Mouse (Mus musculus): ENCODE data around the gene Drd1. TPM values are rescaled to one million over a fixed set of nuclear protein-coding genes. Genes with fewer than 3 reads are reported as not detected.

Drd1 gene
- total and polyA plus RNA-seq, 3 experiments = 0.11 TPM; not detected in 2

- H3K4me1 ChIP-seq (ENCODE audit: insufficient read depth, low read depth, low read length) = peaks cover 46% of the 10 kb centered on the region
- no peaks in the 10 kb centered on the region for H3K27me3 ChIP-seq (ENCODE audit: insufficient read depth, low read length)
- peaks cover 71% of the 10 kb centered on the region for H3K36me3 ChIP-seq (replicated peaks)
- ATAC-seq (ENCODE audit: extremely low read depth, insufficient number of reproducible peaks, low FRiP score, poor library complexity, severe bottlenecking) (no peak), DNase-seq (ENCODE audit: low spot score) (no peak)
- H3K9me3 ChIP-seq (replicated peaks) = no peaks in the 10 kb centered on the region
- TF ChIP-seq POLR2AphosphoS5 (IDR thresholded peaks at IDR 0.05; ENCODE audit: insufficient replicate concordance, low read depth, low read length) (no peak), TAL1 (conservative IDR thresholded peaks at IDR 0.05; ENCODE audit: low read depth, low read length) (no peak), GATA2 (IDR thresholded peaks at IDR 0.05; ENCODE audit: borderline replicate concordance, low read depth, low read length) (no peak), GATA1 (IDR thresholded peaks at IDR 0.05; ENCODE audit: borderline replicate concordance, low read length) (no peak), CTCF (IDR thresholded peaks at IDR 0.05; ENCODE audit: low read depth, low read length) (no peak)
- H3K4me3 ChIP-seq (ENCODE audit: low read depth, low read length) = no peak overlapping the region
Measured at GRCm38 (mm10) chr13:54076762-54077460, 21.4 kb upstream of the Drd1 start.

GRCm38 (mm10) chr13:54076051-54076450 is 20.5 kb upstream of the Drd1 start:
- Histone ChIP-seq H3K36me3 (replicated peaks) (peaks cover 65% of the 10 kb centered on the region), H3K4me3 (ENCODE audit: low read depth, low read length) (no peak overlapping the region), H3K4me1 (ENCODE audit: insufficient read depth, low read depth, low read length) (peaks cover 46% of the 10 kb centered on the region), H3K27me3 (ENCODE audit: insufficient read depth, low read length) (no peaks in the 10 kb centered on the region), H3K9me3 (replicated peaks) (no peaks in the 10 kb centered on the region)
- ATAC-seq (ENCODE audit: extremely low read depth, insufficient number of reproducible peaks, low FRiP score, poor library complexity, severe bottlenecking) (no peak), DNase-seq (ENCODE audit: low spot score) (no peak)
- no peak for TF ChIP-seq POLR2AphosphoS5 (IDR thresholded peaks at IDR 0.05; ENCODE audit: insufficient replicate concordance, low read depth, low read length)
- no peak for TF ChIP-seq GATA2 (IDR thresholded peaks at IDR 0.05; ENCODE audit: borderline replicate concordance, low read depth, low read length)
- no peak for TF ChIP-seq GATA1 (IDR thresholded peaks at IDR 0.05; ENCODE audit: borderline replicate concordance, low read length)
- no peak for TF ChIP-seq TAL1 (conservative IDR thresholded peaks at IDR 0.05; ENCODE audit: low read depth, low read length)
- TF ChIP-seq CTCF (IDR thresholded peaks at IDR 0.05; ENCODE audit: low read depth, low read length) = no peak

- no peaks in the 10 kb centered on the region for H3K27me3 ChIP-seq (ENCODE audit: insufficient read depth, low read length)
- no peaks in the 10 kb centered on the region for H3K9me3 ChIP-seq (replicated peaks)
- H3K36me3 ChIP-seq (replicated peaks) = peaks cover 59% of the 10 kb centered on the region
- peaks cover 46% of the 10 kb centered on the region for H3K4me1 ChIP-seq (ENCODE audit: insufficient read depth, low read depth, low read length)
- ATAC-seq (ENCODE audit: extremely low read depth, insufficient number of reproducible peaks, low FRiP score, poor library complexity, severe bottlenecking) = no peak
- DNase-seq (ENCODE audit: low spot score) = no peak
- no peak overlapping the region for H3K4me3 ChIP-seq (ENCODE audit: low read depth, low read length)
- TF ChIP-seq TAL1 (conservative IDR thresholded peaks at IDR 0.05; ENCODE audit: low read depth, low read length) = no peak
Measured at GRCm38 (mm10) chr13:54075416-54075815, 19.9 kb upstream of the Drd1 start.

GRCm38 (mm10) chr13:54073491-54073890 is 18.0 kb upstream of the Drd1 start:
- peaks cover 36% of the 10 kb centered on the region for H3K4me1 ChIP-seq (ENCODE audit: insufficient read depth, low read depth, low read length)
- H3K27me3 ChIP-seq (ENCODE audit: insufficient read depth, low read length) = peaks cover 4% of the 10 kb centered on the region
- H3K9me3 ChIP-seq (replicated peaks) = no peaks in the 10 kb centered on the region
- DNase-seq (ENCODE audit: low spot score) (no peak), ATAC-seq (ENCODE audit: extremely low read depth, insufficient number of reproducible peaks, low FRiP score, poor library complexity, severe bottlenecking) (no peak)
- H3K4me3 ChIP-seq (ENCODE audit: low read depth, low read length) = no peak overlapping the region; the same call in 1 of the 2 replicates
- H3K36me3 ChIP-seq (replicated peaks) = peaks cover 40% of the 10 kb centered on the region
- no peak for TF ChIP-seq GATA2 (IDR thresholded peaks at IDR 0.05; ENCODE audit: borderline replicate concordance, low read depth, low read length)
- TF ChIP-seq CTCF (IDR thresholded peaks at IDR 0.05; ENCODE audit: low read depth, low read length) = no peak
- TF ChIP-seq GATA1 (IDR thresholded peaks at IDR 0.05; ENCODE audit: borderline replicate concordance, low read length) = no peak
- TF ChIP-seq TAL1 (conservative IDR thresholded peaks at IDR 0.05; ENCODE audit: low read depth, low read length) = no peak
- no peak for TF ChIP-seq POLR2AphosphoS5 (IDR thresholded peaks at IDR 0.05; ENCODE audit: insufficient replicate concordance, low read depth, low read length)

- peaks cover 38% of the 10 kb centered on the region for H3K36me3 ChIP-seq (replicated peaks)
- peaks cover 5% of the 10 kb centered on the region for H3K27me3 ChIP-seq (ENCODE audit: insufficient read depth, low read length)
- ATAC-seq (ENCODE audit: extremely low read depth, insufficient number of reproducible peaks, low FRiP score, poor library complexity, severe bottlenecking) (no peak), DNase-seq (ENCODE audit: low spot score) (peak; percentile 19)
- no peak for TF ChIP-seq GATA2 (IDR thresholded peaks at IDR 0.05; ENCODE audit: borderline replicate concordance, low read depth, low read length)
- no peak for TF ChIP-seq TAL1 (conservative IDR thresholded peaks at IDR 0.05; ENCODE audit: low read depth, low read length)
- TF ChIP-seq POLR2AphosphoS5 (IDR thresholded peaks at IDR 0.05; ENCODE audit: insufficient replicate concordance, low read depth, low read length) = no peak
- TF ChIP-seq CTCF (IDR thresholded peaks at IDR 0.05; ENCODE audit: low read depth, low read length) = no peak
- TF ChIP-seq GATA1 (IDR thresholded peaks at IDR 0.05; ENCODE audit: borderline replicate concordance, low read length) = no peak
- H3K9me3 ChIP-seq (replicated peaks) = no peaks in the 10 kb centered on the region
- peak overlapping the region; percentile 77 for H3K4me3 ChIP-seq (ENCODE audit: low read depth, low read length)
- peaks cover 34% of the 10 kb centered on the region for H3K4me1 ChIP-seq (ENCODE audit: insufficient read depth, low read depth, low read length)
Measured at GRCm38 (mm10) chr13:54073066-54073465, 17.6 kb upstream of the Drd1 start.

GRCm38 (mm10) chr13:54072526-54073057 is 17.1 kb upstream of the Drd1 start:
- DNase-seq (ENCODE audit: low spot score) (peak; percentile 8), ATAC-seq (ENCODE audit: extremely low read depth, insufficient number of reproducible peaks, low FRiP score, poor library complexity, severe bottlenecking) (no peak)
- TF ChIP-seq TAL1 (conservative IDR thresholded peaks at IDR 0.05; ENCODE audit: low read depth, low read length) (no peak), GATA1 (IDR thresholded peaks at IDR 0.05; ENCODE audit: borderline replicate concordance, low read length) (no peak), CTCF (IDR thresholded peaks at IDR 0.05; ENCODE audit: low read depth, low read length) (no peak), POLR2AphosphoS5 (IDR thresholded peaks at IDR 0.05; ENCODE audit: insufficient replicate concordance, low read depth, low read length) (no peak), GATA2 (IDR thresholded peaks at IDR 0.05; ENCODE audit: borderline replicate concordance, low read depth, low read length) (no peak)
- H3K4me1 ChIP-seq (ENCODE audit: insufficient read depth, low read depth, low read length) = peaks cover 34% of the 10 kb centered on the region
- H3K4me3 ChIP-seq (ENCODE audit: low read depth, low read length) = peak overlapping the region; percentile 77
- H3K36me3 ChIP-seq (replicated peaks) = peaks cover 33% of the 10 kb centered on the region
- H3K27me3 ChIP-seq (ENCODE audit: insufficient read depth, low read length) = peaks cover 6% of the 10 kb centered on the region
- no peaks in the 10 kb centered on the region for H3K9me3 ChIP-seq (replicated peaks)

Data from G1E (cell line).